Mouse (Mus musculus) kidney, embryonic 16.5 days (tissue): ENCODE results near the gene Tmem132c. TPM values are rescaled to one million over a fixed set of nuclear protein-coding genes. Genes with fewer than 3 reads are reported as not detected.
"Not testable (repeated sequence)": the region's sequence is repeated elsewhere in the genome, so short reads cannot be mapped to it uniquely, and the experiment has no call there.

Experiments
- ATAC-seq: fragments of 200-750 bp; cut with Nextera tagmentation; 2 replicates; pipeline ENCODE4 v1.8.0; 2017; ENCODE audit warnings: moderate TSS enrichment; ENCODE audit not compliant: low FRiP score, low TSS enrichment
- H3K27ac ChIP-seq: fragments of 300-500 bp; sonication (generic); 2 replicates; pipeline ENCODE4 v1.5.1; 2014; ENCODE audit warnings: low read length
- H3K27me3 ChIP-seq: fragments of 300-500 bp; sonication (generic); 2 replicates; pipeline ENCODE4 v1.6.1; 2014; ENCODE audit warnings: low read length, control low read depth, mixed read lengths; ENCODE audit not compliant: insufficient read depth
- H3K36me3 ChIP-seq: fragments of 300-500 bp; sonication (generic); 2 replicates; pipeline ENCODE4 v1.6.1; 2014; ENCODE audit warnings: low read length, control low read depth, mixed read lengths; ENCODE audit not compliant: insufficient read depth
- H3K4me1 ChIP-seq: fragments of 300-500 bp; sonication (generic); 2 replicates; pipeline ENCODE4 v1.6.1; 2014; ENCODE audit warnings: low read length, control low read depth, mixed read lengths; ENCODE audit not compliant: insufficient read depth
- H3K4me2 ChIP-seq: fragments of 300-500 bp; sonication (generic); replicated peaks from 2 replicates; pipeline ENCODE4 v1.6.1; 2014; ENCODE audit warnings: low read depth, low read length
- H3K4me3 ChIP-seq: fragments of 300-500 bp; sonication (generic); 2 replicates; pipeline ENCODE4 v1.5.1; 2014; ENCODE audit warnings: mild to moderate bottlenecking, low read length
- H3K9ac ChIP-seq: fragments of 300-500 bp; sonication (generic); replicated peaks from 2 replicates; pipeline ENCODE4 v1.6.1; 2014; ENCODE audit warnings: low read length
- H3K9me3 ChIP-seq: fragments of 300-500 bp; sonication (generic); 2 replicates; pipeline ENCODE4 v1.6.1; 2016; ENCODE audit warnings: low read length, control low read depth
- WGBS: fragments of 180-500 bp; shearing (Covaris S2); extraction: QIAGEN DNeasy Blood & Tissue Kit; methylation state at CpG from one replicate; pipeline ENCODE4 v1.1.7; 2014; 5-methylcytosine and 5-hydroxymethylcytosine counted together
- polyA plus RNA-seq: library from polyadenylated mRNA; unstranded; fragments of >200 nt; fragmentation: Nextera tagmentation; extraction: Ambion mirVana; gene quantifications from 2 replicates; pipeline ENCODE4 v1.2.1, GENCODE M21; 2015

Gene Tmem132c
- polyA plus RNA-seq, 1 experiment from 2014 or later, result 1.5 TPM

DNA sequence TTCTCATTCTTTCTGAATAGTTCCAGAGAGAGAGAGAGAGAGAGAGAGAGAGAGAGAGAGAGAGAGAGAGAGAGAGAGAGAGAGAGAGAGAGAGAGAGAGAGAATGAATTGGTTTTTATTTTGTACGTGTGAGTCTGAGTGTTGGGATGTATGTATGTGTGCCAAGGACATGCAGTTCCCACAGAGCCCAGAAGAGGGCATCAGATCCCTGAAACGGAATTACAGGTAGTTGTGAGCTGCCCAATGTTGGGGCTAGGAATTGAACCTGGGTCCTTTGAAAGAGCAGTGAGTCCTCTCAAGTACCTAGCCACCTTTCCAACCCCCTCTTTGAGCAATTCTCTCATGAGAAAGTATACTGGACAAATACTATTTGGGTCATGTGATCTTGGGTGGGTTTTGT lies 111.4 kb downstream of the Tmem132c start:
- Histone ChIP-seq H3K27ac (no peak overlapping the region), H3K4me2 (no peak overlapping the region), H3K27me3 (no peaks in the 10 kb centered on the region), H3K9me3 (no peaks in the 10 kb centered on the region), H3K9ac (no peak overlapping the region), H3K4me1 (no peaks in the 10 kb centered on the region), H3K36me3 (no peaks in the 10 kb centered on the region), H3K4me3 (no peak overlapping the region)
- no peak for ATAC-seq
- 67% methylated on average over 2 of the region's 2 CpGs for whole genome bisulfite sequencing

DNA sequence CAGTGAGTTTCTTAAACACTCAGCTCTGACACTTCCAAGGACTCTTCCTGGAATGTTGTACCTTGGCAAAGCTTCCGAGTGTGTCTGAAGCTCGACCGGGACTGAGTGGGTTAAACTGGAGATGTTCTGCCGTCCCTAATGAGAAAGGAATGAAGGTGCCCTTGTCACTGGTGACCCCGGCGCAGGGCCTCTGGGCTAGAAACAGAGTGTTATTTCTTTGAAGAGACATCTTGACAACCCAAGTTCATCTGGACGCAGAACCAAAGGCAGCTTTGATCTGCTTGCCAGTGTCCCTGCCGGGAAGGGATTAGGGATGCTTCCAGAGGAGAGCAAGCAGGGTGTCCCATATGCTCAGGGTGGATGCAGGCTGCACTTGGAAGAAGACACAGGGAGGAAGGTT lies 114.2 kb downstream of the Tmem132c start:
- no peaks in the 10 kb centered on the region for H3K4me1 ChIP-seq
- H3K4me2 ChIP-seq, result no peak overlapping the region
- no peaks in the 10 kb centered on the region for H3K9me3 ChIP-seq
- H3K4me3 ChIP-seq, result no peak overlapping the region
- no peak overlapping the region for H3K9ac ChIP-seq
- 17% methylated on average over 8 of the region's 8 CpGs for WGBS
- no peaks in the 10 kb centered on the region for H3K27me3 ChIP-seq
- H3K27ac ChIP-seq, result no peak overlapping the region
- no peaks in the 10 kb centered on the region for H3K36me3 ChIP-seq
- ATAC-seq, result no peak

DNA sequence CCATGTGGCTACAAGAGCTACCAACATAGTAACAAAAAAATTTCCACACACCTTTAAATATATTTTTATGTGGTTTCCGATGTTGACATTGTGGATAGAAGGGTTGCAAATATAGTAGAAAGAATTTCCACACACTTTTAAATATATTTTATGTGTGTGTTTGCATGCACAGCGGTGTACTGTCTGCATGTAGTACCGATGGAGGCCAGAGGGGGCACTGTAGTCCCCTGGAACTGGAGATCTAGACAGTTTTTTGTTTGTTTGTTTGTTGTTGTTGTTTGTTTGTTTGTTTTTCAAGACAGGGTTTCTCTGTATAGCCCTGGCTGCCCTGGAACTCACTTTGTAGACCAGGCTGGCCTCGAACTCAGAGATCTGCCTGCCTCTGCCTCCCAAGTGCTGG lies 116.3 kb downstream of the Tmem132c start:
- not testable (repeated sequence) for H3K4me2 ChIP-seq, H3K4me3 ChIP-seq, H3K27ac ChIP-seq, H3K4me1 ChIP-seq, ATAC-seq, H3K9ac ChIP-seq, H3K36me3 ChIP-seq, H3K27me3 ChIP-seq, H3K9me3 ChIP-seq
- WGBS, result 89% methylated on average over 4 of the region's 4 CpGs

DNA sequence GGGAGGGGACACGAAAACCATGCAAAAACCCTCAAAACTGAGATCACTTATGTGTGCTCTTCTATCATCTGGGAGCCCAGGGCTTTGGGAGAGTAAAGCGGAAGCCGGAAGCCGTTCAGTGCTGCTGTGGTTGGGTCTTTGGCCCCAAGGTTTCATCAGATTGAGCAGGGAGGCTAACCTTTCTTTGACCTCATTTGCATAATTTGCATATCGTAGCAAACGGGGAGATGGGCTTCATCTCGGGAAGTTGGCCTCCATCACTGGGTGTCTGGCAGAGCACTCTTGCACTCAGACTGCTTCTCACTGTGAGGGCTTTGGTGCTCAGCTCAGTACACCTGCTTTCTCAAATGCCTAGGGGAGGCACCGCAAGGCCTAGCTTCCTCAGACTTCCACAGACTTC lies 119.5 kb downstream of the Tmem132c start:
- ATAC-seq, result no peak
- 73% methylated on average over 8 of the region's 8 CpGs for WGBS
- H3K36me3 ChIP-seq, result no peaks in the 10 kb centered on the region

DNA sequence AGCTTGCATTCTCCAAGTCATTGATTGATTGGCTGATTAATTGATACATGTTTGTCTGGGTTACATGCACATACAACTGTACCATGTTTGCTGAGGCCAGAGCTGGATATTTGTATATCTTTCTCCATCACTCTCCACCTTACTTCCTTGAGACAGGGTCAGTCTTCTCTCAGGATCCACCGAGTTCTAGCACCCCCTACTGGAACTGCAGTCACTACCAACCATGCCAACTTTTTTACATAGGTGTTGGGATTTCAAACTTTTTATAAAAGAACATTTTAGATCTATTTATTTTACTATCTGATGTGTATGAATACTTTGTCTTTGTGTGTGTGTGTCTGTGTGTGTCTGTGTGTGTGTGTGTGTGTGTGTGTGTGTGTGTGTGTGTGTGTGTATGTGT lies 123.5 kb downstream of the Tmem132c start:
- no peak for ATAC-seq
- Histone ChIP-seq H3K4me2 (no peak overlapping the region), H3K36me3 (no peaks in the 10 kb centered on the region), H3K4me1 (no peaks in the 10 kb centered on the region), H3K27ac (no peak overlapping the region), H3K9ac (no peak overlapping the region), H3K27me3 (no peaks in the 10 kb centered on the region), H3K9me3 (no peaks in the 10 kb centered on the region), H3K4me3 (no peak overlapping the region)
- WGBS, result 31% methylated on average over 1 of the region's 1 CpGs

More for the DNA sequence above, 119.5 kb downstream of the Tmem132c start:
- Histone ChIP-seq H3K9me3 (no peaks in the 10 kb centered on the region), H3K27ac (no peak overlapping the region), H3K4me3 (no peak overlapping the region), H3K9ac (no peak overlapping the region), H3K4me2 (no peak overlapping the region), H3K4me1 (no peaks in the 10 kb centered on the region), H3K27me3 (no peaks in the 10 kb centered on the region)

DNA sequence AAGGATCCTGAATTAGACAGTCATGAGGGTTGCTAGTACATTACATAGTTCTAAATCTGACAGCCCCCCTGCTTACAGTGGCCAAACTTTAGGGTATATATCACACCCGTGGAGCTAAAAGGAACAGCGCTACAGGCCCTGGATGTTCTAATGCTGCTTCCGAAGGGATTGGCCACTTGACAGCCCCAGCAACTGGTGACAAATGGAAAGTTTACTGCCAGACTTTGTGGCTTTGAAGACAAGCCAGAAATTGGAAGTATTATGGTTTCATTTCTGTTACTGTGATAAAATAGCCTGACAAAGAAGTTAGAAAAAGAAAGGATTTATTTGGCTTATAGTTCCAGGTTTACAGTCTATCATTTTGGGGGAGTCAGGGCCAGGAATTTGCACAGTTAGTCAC lies 126.6 kb downstream of the Tmem132c start:
- Histone ChIP-seq H3K27ac (no peak overlapping the region), H3K4me2 (no peak overlapping the region), H3K9me3 (no peaks in the 10 kb centered on the region), H3K36me3 (no peaks in the 10 kb centered on the region), H3K4me1 (no peaks in the 10 kb centered on the region), H3K4me3 (no peak overlapping the region), H3K9ac (no peak overlapping the region), H3K27me3 (no peaks in the 10 kb centered on the region)
- no peak for ATAC-seq
- 81% methylated on average over 3 of the region's 3 CpGs for WGBS

DNA sequence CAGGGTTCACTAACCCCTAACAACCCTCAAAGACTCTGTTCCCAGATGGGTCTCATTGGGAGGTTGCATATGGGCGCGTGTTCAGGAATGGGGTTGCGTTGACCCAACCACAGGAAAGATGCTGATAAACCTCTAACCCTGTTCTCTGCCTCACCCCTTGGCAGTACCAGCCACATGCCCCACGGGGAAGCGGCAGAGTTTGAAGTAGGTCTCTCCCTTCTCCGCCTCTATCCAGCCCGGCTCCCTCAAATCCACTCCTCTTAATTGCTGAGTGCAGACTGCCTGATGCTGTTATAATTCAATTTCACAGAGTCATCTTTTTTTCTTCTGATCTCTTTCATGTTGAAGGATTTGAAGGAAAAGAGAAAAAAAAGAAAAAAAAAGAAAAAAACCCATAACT lies 128.2 kb downstream of the Tmem132c start:
- no peaks in the 10 kb centered on the region for H3K27me3 ChIP-seq
- no peak overlapping the region for H3K9ac ChIP-seq
- no peak overlapping the region for H3K27ac ChIP-seq
- H3K4me1 ChIP-seq, result no peaks in the 10 kb centered on the region
- H3K4me2 ChIP-seq, result no peak overlapping the region
- ATAC-seq, result no peak
- no peaks in the 10 kb centered on the region for H3K9me3 ChIP-seq
- no peak overlapping the region for H3K4me3 ChIP-seq
- 85% methylated on average over 7 of the region's 7 CpGs for WGBS
- no peaks in the 10 kb centered on the region for H3K36me3 ChIP-seq

DNA sequence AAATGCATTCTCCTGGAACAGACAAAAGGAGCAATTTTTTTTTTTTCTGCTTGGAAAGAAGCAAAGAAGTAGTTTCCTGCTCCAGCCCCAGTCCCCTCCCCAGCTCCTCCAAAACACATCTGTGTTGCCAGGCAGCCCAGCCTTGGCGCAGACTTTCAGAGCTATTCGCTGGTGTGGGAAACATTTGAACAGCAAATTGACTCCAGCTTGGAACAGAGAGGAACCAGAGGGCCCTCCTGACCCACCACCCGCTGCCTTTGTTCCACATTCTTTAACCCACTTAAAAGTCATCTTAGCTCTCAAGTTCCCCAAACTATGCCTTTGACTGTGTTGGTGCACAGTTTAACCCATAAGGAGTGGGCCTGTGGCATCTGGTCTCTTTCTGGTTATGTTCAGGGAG lies 128.9 kb downstream of the Tmem132c start:
- WGBS, result 38% methylated on average over 3 of the region's 3 CpGs
- H3K4me3 ChIP-seq, result no peak overlapping the region
- H3K4me2 ChIP-seq, result no peak overlapping the region
- H3K27me3 ChIP-seq, result no peaks in the 10 kb centered on the region
- H3K4me1 ChIP-seq, result no peaks in the 10 kb centered on the region
- no peak for ATAC-seq
- no peaks in the 10 kb centered on the region for H3K9me3 ChIP-seq
- no peak overlapping the region for H3K9ac ChIP-seq
- H3K27ac ChIP-seq, result no peak overlapping the region
- no peaks in the 10 kb centered on the region for H3K36me3 ChIP-seq

DNA sequence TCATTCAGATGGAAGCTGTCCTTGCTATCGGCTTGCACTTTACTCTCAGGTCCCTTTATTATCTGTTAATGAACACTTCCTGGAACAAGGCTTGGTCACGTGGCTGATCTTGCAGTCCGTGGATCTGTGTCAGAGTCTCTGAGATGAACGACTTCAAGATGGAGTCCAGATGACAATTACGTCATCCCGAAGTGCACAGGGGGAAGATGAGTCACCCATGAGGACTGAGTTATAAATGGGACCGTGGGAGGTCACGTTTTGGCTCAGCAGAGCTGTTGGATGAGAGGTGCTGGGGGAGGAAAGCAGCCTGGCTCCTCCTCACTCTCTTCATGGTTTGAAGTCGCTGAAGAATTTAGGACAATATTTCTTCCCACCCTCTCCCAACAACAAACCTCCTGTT lies 132.6 kb downstream of the Tmem132c start:
- no peaks in the 10 kb centered on the region for H3K4me1 ChIP-seq
- 54% methylated on average over 9 of the region's 9 CpGs for WGBS
- no peaks in the 10 kb centered on the region for H3K9me3 ChIP-seq
- no peak overlapping the region for H3K4me3 ChIP-seq
- ATAC-seq, result no peak
- H3K4me2 ChIP-seq, result no peak overlapping the region
- H3K9ac ChIP-seq, result no peak overlapping the region
- H3K27ac ChIP-seq, result no peak overlapping the region
- H3K36me3 ChIP-seq, result no peaks in the 10 kb centered on the region
- no peaks in the 10 kb centered on the region for H3K27me3 ChIP-seq

DNA sequence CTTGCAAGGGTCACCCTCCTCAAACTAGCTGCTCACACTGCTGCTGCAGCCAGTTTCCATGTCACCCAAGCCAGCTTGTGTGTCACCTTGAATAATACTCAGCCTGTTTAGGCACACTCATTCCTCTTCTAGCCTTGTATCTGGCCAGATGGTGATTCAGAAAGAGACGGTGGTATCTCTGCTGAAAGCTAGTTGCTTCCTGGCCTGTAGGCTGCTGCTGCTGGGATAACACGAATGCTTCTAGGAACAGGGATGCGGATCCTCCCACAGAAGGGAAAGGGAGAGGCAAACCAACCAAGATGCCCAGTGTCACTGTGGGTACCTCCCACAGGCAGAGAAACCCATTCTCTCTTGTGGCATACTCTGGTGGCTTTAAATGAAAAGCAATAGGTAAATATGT lies 134.0 kb downstream of the Tmem132c start:
- H3K36me3 ChIP-seq, result no peaks in the 10 kb centered on the region
- H3K4me1 ChIP-seq, result no peaks in the 10 kb centered on the region
- 87% methylated on average over 3 of the region's 3 CpGs for WGBS
- H3K9ac ChIP-seq, result no peak overlapping the region
- H3K27me3 ChIP-seq, result no peaks in the 10 kb centered on the region
- H3K9me3 ChIP-seq, result no peaks in the 10 kb centered on the region
- no peak for ATAC-seq
- H3K4me3 ChIP-seq, result no peak overlapping the region
- no peak overlapping the region for H3K27ac ChIP-seq
- H3K4me2 ChIP-seq, result no peak overlapping the region

DNA sequence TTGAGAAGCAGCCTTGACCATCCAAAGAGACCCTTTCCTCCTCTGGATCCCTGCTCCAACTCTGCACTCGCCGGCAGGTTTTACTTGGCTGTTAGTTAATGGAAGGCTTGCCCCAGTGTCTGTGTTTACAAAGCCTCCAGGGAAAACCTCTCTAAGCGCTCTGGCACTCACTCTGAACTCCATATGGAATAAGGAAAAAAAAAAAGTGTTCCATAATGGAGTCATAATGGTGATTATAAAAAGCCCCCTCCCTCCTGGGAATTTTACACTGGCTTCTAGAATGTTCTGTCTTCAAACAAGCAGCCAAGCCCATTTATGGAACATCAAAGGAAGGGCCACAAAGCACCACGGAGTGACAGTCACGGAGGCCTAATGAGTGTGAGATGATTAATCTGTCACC lies 136.9 kb downstream of the Tmem132c start:
- Histone ChIP-seq H3K9me3 (no peaks in the 10 kb centered on the region), H3K27ac (no peak overlapping the region), H3K27me3 (no peaks in the 10 kb centered on the region), H3K9ac (no peak overlapping the region), H3K4me1 (no peaks in the 10 kb centered on the region), H3K4me2 (no peak overlapping the region), H3K4me3 (no peak overlapping the region), H3K36me3 (no peaks in the 10 kb centered on the region)
- ATAC-seq, result no peak
- WGBS, result 27% methylated on average over 5 of the region's 5 CpGs
